In the genomic region with DNA sequence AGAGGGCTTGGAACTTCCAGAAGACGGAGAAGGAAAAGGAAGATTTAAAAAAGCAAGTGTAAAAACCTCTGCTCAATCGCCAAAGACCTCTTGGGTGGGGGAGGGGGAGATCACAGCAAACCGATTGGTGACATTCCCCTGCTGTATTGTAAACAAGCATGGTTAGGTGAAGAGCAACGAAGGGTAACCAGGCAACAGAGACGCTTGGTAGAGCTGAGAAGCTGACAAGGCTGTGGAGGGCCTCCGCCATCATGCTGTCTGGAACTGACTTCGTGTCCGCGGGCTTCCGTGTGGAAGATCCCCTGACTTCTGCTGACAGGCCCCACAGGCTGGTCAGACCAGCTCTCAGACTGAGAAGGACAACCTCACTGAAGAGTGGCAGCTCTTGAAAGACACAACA, we compare ENCODE assay signal across 7 mouse cellular contexts. TPM values are rescaled to one million over a fixed set of nuclear protein-coding genes. Genes with fewer than 3 reads are reported as not detected.
DNase-seq lines count a peak whose midpoint lies in the region; ATAC-seq and TF ChIP-seq lines count a peak whose summit lies in the region.

No protein-coding gene starts in this region.

- H3K4me1 ChIP-seq in testis, adult 2 months (ENCODE audit: control insufficient read depth, insufficient read depth, low read length), result peaks cover 3% of the 10 kb centered on the region
- H3K4me1 ChIP-seq in forebrain, postnatal 0 days (ENCODE audit: insufficient read depth), result no peaks in the 10 kb centered on the region
- no peaks in the 10 kb centered on the region for H3K4me1 ChIP-seq in limb, embryonic 14.5 days (ENCODE audit: control insufficient read depth, insufficient read depth, low read length)

- H3K27ac ChIP-seq in testis, adult 2 months (ENCODE audit: control insufficient read depth, insufficient read depth, low read depth, low read length), result no peak overlapping the region
- H3K27ac ChIP-seq in forebrain, postnatal 0 days (ENCODE audit: low read depth, low read length), result no peak overlapping the region
- H3K27ac ChIP-seq in limb, embryonic 14.5 days (replicated peaks; ENCODE audit: low read depth, low read length), result no peak overlapping the region

- ATAC-seq in forebrain, postnatal 0 days, result peak; percentile 70
- ATAC-seq in limb, embryonic 14.5 days (ENCODE audit: low FRiP score, low read depth), result no peak

- 13% methylated on average over 10 of the region's 10 CpGs for WGBS in forebrain, postnatal 0 days
- 6% methylated on average over 10 of the region's 10 CpGs for WGBS in limb, embryonic 14.5 days

- no peaks in the 10 kb centered on the region for H3K27me3 ChIP-seq in testis, adult 2 months (ENCODE audit: control insufficient read depth, insufficient read depth, low read length)
- H3K27me3 ChIP-seq in forebrain, postnatal 0 days (ENCODE audit: insufficient read depth, low read length), result no peaks in the 10 kb centered on the region
- no peaks in the 10 kb centered on the region for H3K27me3 ChIP-seq in limb, embryonic 14.5 days (ENCODE audit: control insufficient read depth, insufficient read depth, low read length)

- TF ChIP-seq CTCF in testis, adult 2 months (IDR thresholded peaks at IDR 0.05; ENCODE audit: control insufficient read depth, insufficient read depth, insufficient replicate concordance, low read depth, low read length), result no peak
- TF ChIP-seq CTCF in forebrain, postnatal 0 days (IDR thresholded peaks at IDR 0.05; ENCODE audit: low read depth), result no peak

- no peak for DNase-seq in testis, postnatal 14 days (ENCODE audit: low spot score)
- DNase-seq in forebrain, postnatal 0 days, result peak; percentile 19
- no peak for DNase-seq in limb, embryonic 14.5 days (ENCODE audit: low spot score)
- no peak for DNase-seq in gastrocnemius, adult 18-20 months (ENCODE audit: low spot score)
- DNase-seq in adrenal gland, adult (ENCODE audit: inconsistent age in 2 of 2, low spot score in 1 of 2), result no peak
- DNase-seq in thymus, postnatal 4 days, result no peak

- H3K9ac ChIP-seq in forebrain, postnatal 0 days, result no peak overlapping the region
- H3K9ac ChIP-seq in limb, embryonic 14.5 days (ENCODE audit: low read depth, low read length, severe bottlenecking), result no peak overlapping the region

- no peaks in the 10 kb centered on the region for H3K36me3 ChIP-seq in testis, adult 2 months (ENCODE audit: control insufficient read depth, insufficient read depth, low read length)
- H3K36me3 ChIP-seq in forebrain, postnatal 0 days (ENCODE audit: insufficient read depth), result no peaks in the 10 kb centered on the region
- no peaks in the 10 kb centered on the region for H3K36me3 ChIP-seq in limb, embryonic 14.5 days (ENCODE audit: control insufficient read depth, insufficient read depth, low read length)

- H3K9me3 ChIP-seq in forebrain, postnatal 0 days (ENCODE audit: low read length), result no peaks in the 10 kb centered on the region
- no peaks in the 10 kb centered on the region for H3K9me3 ChIP-seq in limb, embryonic 14.5 days (ENCODE audit: control insufficient read depth, low read length)

- H3K4me2 ChIP-seq in forebrain, postnatal 0 days (ENCODE audit: low read depth), result peak overlapping the region; percentile 17; the same call in 1 of the 2 replicates
- peak overlapping the region; percentile 25; the same call in 1 of the 2 replicates for H3K4me2 ChIP-seq in limb, embryonic 14.5 days (replicated peaks; ENCODE audit: low read depth, low read length, severe bottlenecking)

- H3K4me3 ChIP-seq in testis, adult 2 months (ENCODE audit: control insufficient read depth, low read depth, low read length), result peak overlapping the region; percentile 37
- no peak overlapping the region for H3K4me3 ChIP-seq in forebrain, postnatal 0 days (ENCODE audit: low read depth, low read length)
- no peak overlapping the region for H3K4me3 ChIP-seq in limb, embryonic 14.5 days (replicated peaks; ENCODE audit: low read length)

- no peak for TF ChIP-seq POLR2A in testis, adult 2 months (IDR thresholded peaks at IDR 0.05; ENCODE audit: control insufficient read depth, low read depth, low read length)
- no peak for TF ChIP-seq POLR2A in limb, embryonic 14.5 days (IDR thresholded peaks at IDR 0.05; ENCODE audit: borderline replicate concordance, extremely low read depth, insufficient read depth, insufficient read length)

RNA-seq across cellular contexts. Expression of a gene that starts 8.8 kb away (rescaled TPM):
- polyA plus RNA-seq in testis, adult 2 months (2012; rRNA removed), result 0.16 and 0.87 TPM in 2 replicates
- not detected in 2 replicates for total RNA-seq in forebrain, postnatal 0 days (2014; rRNA removed)
- 0.11 and 0.34 TPM in 2 replicates for polyA plus RNA-seq in forebrain, postnatal 0 days (2015; fragmentation: Nextera tagmentation; extraction: Ambion mirVana)
- 0.74 and 0.93 TPM in 2 replicates for polyA plus RNA-seq in limb, embryonic 14.5 days (2012; rRNA removed)
- polyA plus RNA-seq in limb, embryonic 14.5 days (2014; fragmentation: Nextera tagmentation; extraction: Ambion mirVana), result 0.41 and 0.70 TPM in 2 replicates
- total RNA-seq in gastrocnemius, adult 18-20 months (2021), result not detected

RNA-seq across cellular contexts. Expression of a gene that starts 43.0 kb away (rescaled TPM):
- polyA plus RNA-seq in testis, adult 2 months (2012; rRNA removed), result 9.9 and 10.7 TPM in 2 replicates
- 83.7 and 102 TPM in 2 replicates for total RNA-seq in forebrain, postnatal 0 days (2014; rRNA removed)
- polyA plus RNA-seq in forebrain, postnatal 0 days (2015; fragmentation: Nextera tagmentation; extraction: Ambion mirVana), result 101 and 112 TPM in 2 replicates
- polyA plus RNA-seq in limb, embryonic 14.5 days (2012; rRNA removed), result 49.3 and 64.3 TPM in 2 replicates
- polyA plus RNA-seq in limb, embryonic 14.5 days (2014; fragmentation: Nextera tagmentation; extraction: Ambion mirVana), result 64.2 and 72.3 TPM in 2 replicates
- total RNA-seq in gastrocnemius, adult 18-20 months (2021), result 10 to 100 TPM; 11.0 to 12.2 TPM
